Mouse (Mus musculus) layer of hippocampus, postnatal 10 days (tissue): ENCODE results near the gene Krt42. TPM values are rescaled to one million over a fixed set of nuclear protein-coding genes. Genes with fewer than 3 reads are reported as not detected.

Experiments used
- total RNA-seq, 2 experiments: library from RNA; stranded (reverse); gene quantifications; 2 replicates each; pipeline ENCODE4 v1.2.3; 2021

Gene Krt42
- total RNA-seq, 2 experiments from 2014 or later = not detected

Other genes starting within 250 kb of the Krt42 start
- not detected for gene Krt33b, start 240.0 kb downstream of the Krt42 start, total RNA-seq
- not detected for gene Krt34, start 228.3 kb downstream of the Krt42 start, total RNA-seq
- gene Krt31, start 219.3 kb downstream of the Krt42 start, total RNA-seq = not detected
- not detected for gene Krt32, start 181.6 kb downstream of the Krt42 start, total RNA-seq
- not detected for gene Krt35, start 173.6 kb downstream of the Krt42 start, total RNA-seq
- not detected for gene Krt36, start 164.2 kb downstream of the Krt42 start, total RNA-seq
- not detected for gene Krt13, start 148.3 kb downstream of the Krt42 start, total RNA-seq
- 1 to 10 TPM; 1.1 to 1.5 TPM for gene Krt15, start 133.9 kb downstream of the Krt42 start, total RNA-seq
- 1 to 10 TPM in 1 of 2 experiments, under 1 TPM in 1; 0.64 to 1.0 TPM for gene Krt19, start 121.2 kb downstream of the Krt42 start, total RNA-seq
- 1 to 10 TPM; 1.1 to 1.2 TPM for gene Krt9, start 76.6 kb downstream of the Krt42 start, total RNA-seq
- under 1 TPM in 1 of 2 experiments, not detected in 1; 0.43 TPM for gene Krt14, start 62.3 kb downstream of the Krt42 start, total RNA-seq
- not detected for gene Krt16, start 21.0 kb downstream of the Krt42 start, total RNA-seq
- not detected for gene Krt17, start 8.8 kb downstream of the Krt42 start, total RNA-seq
- gene Eif1, start 50.0 kb upstream of the Krt42 start, total RNA-seq = 100 to 1,000 TPM; 648 to 674 TPM
- not detected for gene Gast, start 64.5 kb upstream of the Krt42 start, total RNA-seq
- 100 to 1,000 TPM; 124 to 125 TPM for gene Hap1, start 86.3 kb upstream of the Krt42 start, total RNA-seq
- gene Jup, start 127.9 kb upstream of the Krt42 start, total RNA-seq = 10 to 100 TPM; 46.2 to 51.1 TPM
- gene P3h4, start 145.0 kb upstream of the Krt42 start, total RNA-seq = 1 to 10 TPM; 8.9 TPM
- gene Fkbp10, start 145.8 kb upstream of the Krt42 start, total RNA-seq = 10 to 100 TPM; 15.1 to 15.2 TPM
- gene Nt5c3b, start 171.9 kb upstream of the Krt42 start, total RNA-seq = 10 to 100 TPM; 60.5 to 66.4 TPM
- 1 to 10 TPM in 1 of 2 experiments, under 1 TPM in 1; 0.98 to 1.1 TPM for gene Klhl10, start 172.0 kb upstream of the Krt42 start, total RNA-seq
- 10 to 100 TPM; 71.8 to 72.9 TPM for gene Klhl11, start 202.9 kb upstream of the Krt42 start, total RNA-seq